Mouse (Mus musculus): ENCODE results near the gene Las1l. TPM values are rescaled to one million over a fixed set of nuclear protein-coding genes. Genes with fewer than 3 reads are reported as not detected.
"Not testable (repeated sequence)": the region's sequence is repeated elsewhere in the genome, so short reads cannot be mapped to it uniquely, and the experiment has no call there.

Gene Las1l
- 73.6 and 75.1 TPM in 2 replicates for polyA plus RNA-seq (2016; fragmentation: Nextera tagmentation; extraction: Ambion mirVana)

DNA sequence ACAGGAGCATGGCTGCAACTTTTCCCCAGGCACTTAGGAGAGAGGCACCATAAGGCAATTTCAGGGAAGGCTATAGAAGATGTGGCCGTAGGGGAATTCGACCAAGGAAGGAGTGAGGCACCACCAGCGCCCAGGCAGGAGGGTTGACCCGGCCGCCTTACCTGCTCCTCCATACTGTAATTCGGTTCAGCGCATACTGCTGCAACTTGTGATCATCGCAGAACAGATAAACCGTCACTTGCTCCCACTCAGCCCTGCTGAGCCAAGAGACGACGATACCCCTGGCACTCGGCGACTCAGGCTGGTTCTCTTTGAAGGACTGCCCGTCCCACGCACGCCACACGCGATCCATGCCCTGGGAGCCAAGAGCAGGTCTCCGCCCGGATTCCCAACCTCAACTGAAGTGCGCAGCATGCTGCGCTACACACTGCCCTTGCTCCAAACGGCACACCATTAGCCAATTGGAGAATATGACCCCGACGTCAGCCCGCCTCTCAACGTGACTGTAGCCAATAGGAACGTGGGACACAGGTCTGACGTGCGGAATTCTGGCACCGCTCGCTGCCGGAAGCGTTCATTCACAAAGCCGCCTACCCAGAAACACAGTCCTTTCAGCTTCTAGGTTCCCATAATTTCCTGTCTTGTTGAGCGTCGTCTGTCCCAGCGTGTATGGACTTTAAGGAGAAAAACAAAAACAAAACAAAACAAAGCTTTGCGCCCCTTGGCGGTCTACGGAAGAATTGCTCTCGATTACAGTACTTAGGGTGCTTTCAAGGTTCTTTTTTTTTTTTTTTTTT is at the start of gene Las1l:
TSS of gene Las1l (minus strand) at position 466 of the 797 bp plus-strand sequence.
- peak within 1 kb of the TSS; percentile 60 for H3K4me2 ChIP-seq (replicated peaks)
- peak within 1 kb of the TSS; percentile 48 for H3K4me3 ChIP-seq
- no peaks in the 10 kb centered on the region for H3K27me3 ChIP-seq (replicated peaks)
- H3K9ac ChIP-seq: peak within 1 kb of the TSS; percentile 48; the same call in 1 of the 2 replicates
- no peaks in the 10 kb centered on the region for H3K36me3 ChIP-seq
- 16% methylated on average over 42 of the region's 42 CpGs for WGBS
- peaks cover 3% of the 10 kb centered on the region; the same call in 1 of the 2 replicates for H3K4me1 ChIP-seq
- H3K9me3 ChIP-seq: no peaks in the 10 kb centered on the region
- ATAC-seq (ENCODE audit: low FRiP score, low read depth): peak; percentile 100
- no peak within 1 kb of the TSS for H3K27ac ChIP-seq

DNA sequence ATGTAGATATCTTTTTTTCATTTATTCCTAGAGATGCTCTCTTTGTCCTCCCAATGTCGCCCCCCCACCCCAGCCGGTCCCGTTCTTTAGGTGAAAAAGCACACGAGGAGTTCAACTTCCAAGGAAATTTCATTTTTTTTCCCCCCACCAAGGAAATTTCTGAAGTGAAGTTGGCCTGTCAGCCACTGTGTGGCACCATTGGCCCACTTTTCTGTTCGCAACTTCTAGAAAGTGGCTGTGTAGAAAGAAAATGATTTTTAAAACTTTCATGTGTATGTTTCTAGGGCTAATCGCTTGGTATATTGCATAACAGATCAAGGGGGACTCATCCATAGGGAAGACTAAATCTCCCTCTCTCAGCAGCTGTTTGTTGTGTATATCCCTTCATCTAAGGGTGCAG is 49.6 kb upstream of the Las1l start:
- Histone ChIP-seq H3K4me3 (no peak overlapping the region), H3K4me2 (replicated peaks) (no peak overlapping the region), H3K9ac (no peak overlapping the region), H3K27ac (no peak overlapping the region), H3K4me1 (no peaks in the 10 kb centered on the region), H3K27me3 (replicated peaks) (no peaks in the 10 kb centered on the region), H3K9me3 (no peaks in the 10 kb centered on the region), H3K36me3 (no peaks in the 10 kb centered on the region)
- no peak for ATAC-seq (ENCODE audit: low FRiP score, low read depth)
- 73% methylated on average over 6 of the region's 6 CpGs for WGBS

DNA sequence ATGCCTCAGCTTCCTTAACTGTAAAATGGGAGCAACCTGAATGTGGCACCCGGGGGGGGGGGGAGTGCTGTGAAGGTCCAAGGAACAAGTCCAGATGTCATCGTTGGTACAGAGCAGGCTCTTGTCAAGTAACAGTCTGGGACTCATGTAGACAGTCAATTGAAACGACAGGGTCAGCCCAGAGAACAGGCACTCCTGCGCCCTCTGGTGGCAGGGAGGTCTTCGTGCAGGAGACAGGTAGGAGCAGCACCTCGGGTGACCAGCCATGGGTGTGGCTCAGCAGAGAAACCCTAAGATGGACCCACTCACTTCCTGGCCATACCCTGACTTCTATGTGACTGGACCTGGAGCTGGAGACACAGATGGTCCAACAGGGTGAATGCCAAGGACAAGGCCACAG is 42.8 kb upstream of the Las1l start:
- no peak overlapping the region for H3K9ac ChIP-seq
- no peak overlapping the region for H3K4me3 ChIP-seq
- 76% methylated on average over 6 of the region's 6 CpGs for WGBS
- no peaks in the 10 kb centered on the region for H3K4me1 ChIP-seq
- H3K9me3 ChIP-seq: no peaks in the 10 kb centered on the region
- no peaks in the 10 kb centered on the region for H3K27me3 ChIP-seq (replicated peaks)
- H3K36me3 ChIP-seq: no peaks in the 10 kb centered on the region
- ATAC-seq (ENCODE audit: low FRiP score, low read depth): no peak
- H3K27ac ChIP-seq: no peak overlapping the region
- H3K4me2 ChIP-seq (replicated peaks): no peak overlapping the region

DNA sequence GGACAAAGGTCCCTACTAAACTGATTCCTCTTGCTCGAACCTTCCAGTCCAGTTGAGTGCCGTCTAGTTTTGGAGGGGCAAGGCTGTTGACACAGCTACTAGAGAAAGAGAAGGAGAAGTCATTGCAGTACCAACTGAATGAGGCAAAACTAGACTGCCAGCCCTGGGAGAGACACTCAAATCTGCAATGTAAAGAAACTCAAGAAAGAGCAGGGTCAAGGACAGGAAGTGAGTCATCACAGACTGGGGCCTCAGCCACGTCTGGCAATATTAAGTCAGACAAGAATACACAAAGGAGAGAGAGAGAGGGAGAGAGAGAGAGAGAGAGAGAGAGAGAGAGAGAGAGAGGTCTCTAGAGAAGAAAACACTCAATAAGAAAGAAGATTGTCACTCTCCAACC is 36.4 kb upstream of the Las1l start:
- Histone ChIP-seq H3K36me3 (no peaks in the 10 kb centered on the region), H3K9ac (no peak overlapping the region), H3K27me3 (replicated peaks) (no peaks in the 10 kb centered on the region), H3K4me3 (no peak overlapping the region), H3K27ac (no peak overlapping the region), H3K9me3 (no peaks in the 10 kb centered on the region), H3K4me1 (no peaks in the 10 kb centered on the region), H3K4me2 (replicated peaks) (no peak overlapping the region)
- 81% methylated on average over 3 of the region's 3 CpGs for WGBS
- no peak for ATAC-seq (ENCODE audit: low FRiP score, low read depth)

DNA sequence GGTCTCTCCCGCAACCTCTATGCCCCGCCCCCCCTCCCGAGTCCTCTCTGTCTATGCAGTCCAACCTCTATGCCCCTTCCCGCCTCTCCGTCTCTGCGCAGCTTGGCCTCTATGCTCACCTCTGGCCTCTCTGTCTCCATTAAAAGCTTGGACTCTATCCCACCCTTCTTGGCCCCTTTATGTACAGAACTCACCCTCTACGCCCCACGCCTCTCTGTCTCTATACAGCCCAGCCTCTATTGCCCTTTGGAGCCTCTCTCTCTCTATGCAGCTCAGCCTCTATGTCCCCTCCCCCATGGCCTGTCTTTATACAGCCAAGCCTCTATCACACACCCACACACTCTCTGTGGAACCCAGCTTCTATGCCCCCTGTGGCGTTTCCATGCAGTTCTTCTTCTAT is 13.2 kb upstream of the Las1l start:
- H3K27ac ChIP-seq: no peak overlapping the region
- 60% methylated on average over 9 of the region's 9 CpGs for WGBS

DNA sequence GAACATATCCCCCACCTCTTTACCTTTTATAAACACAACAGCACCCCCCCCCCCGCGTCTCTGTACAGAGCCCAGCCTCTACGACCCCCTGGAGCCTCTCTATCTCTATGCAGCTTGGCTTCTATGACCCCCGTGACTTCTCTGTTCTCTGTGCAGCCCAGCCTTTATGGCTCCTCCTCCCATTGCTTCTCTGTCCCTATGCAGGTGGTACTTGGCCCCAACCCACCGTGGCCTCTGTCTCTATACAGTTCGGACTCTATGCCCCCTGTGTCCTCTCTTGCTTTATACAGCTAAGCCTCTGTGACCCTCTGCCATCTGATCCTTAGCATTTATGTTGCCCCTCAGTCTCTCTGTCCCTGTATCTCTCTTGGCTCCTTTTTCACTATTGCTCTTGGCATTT is 12.4 kb upstream of the Las1l start:
- H3K36me3 ChIP-seq: no peaks in the 10 kb centered on the region
- H3K4me1 ChIP-seq: no peaks in the 10 kb centered on the region
- no peak overlapping the region for H3K9ac ChIP-seq
- H3K27ac ChIP-seq: no peak overlapping the region
- no peak; the same call in none of the 2 replicates for ATAC-seq (ENCODE audit: low FRiP score, low read depth)
- no peaks in the 10 kb centered on the region for H3K27me3 ChIP-seq (replicated peaks)
- H3K9me3 ChIP-seq: no peaks in the 10 kb centered on the region
- 22% methylated on average over 6 of the region's 6 CpGs for WGBS
- peak overlapping the region; percentile 58; the same call in 1 of the 2 replicates for H3K4me2 ChIP-seq (replicated peaks)
- H3K4me3 ChIP-seq: no peak overlapping the region

More for the DNA sequence above, 13.2 kb upstream of the Las1l start:
- Histone ChIP-seq H3K4me2 (replicated peaks) (no peak overlapping the region), H3K4me1 (no peaks in the 10 kb centered on the region), H3K9me3 (no peaks in the 10 kb centered on the region), H3K9ac (no peak overlapping the region), H3K36me3 (no peaks in the 10 kb centered on the region), H3K4me3 (no peak overlapping the region), H3K27me3 (replicated peaks) (no peaks in the 10 kb centered on the region)
- no peak for ATAC-seq (ENCODE audit: low FRiP score, low read depth)

DNA sequence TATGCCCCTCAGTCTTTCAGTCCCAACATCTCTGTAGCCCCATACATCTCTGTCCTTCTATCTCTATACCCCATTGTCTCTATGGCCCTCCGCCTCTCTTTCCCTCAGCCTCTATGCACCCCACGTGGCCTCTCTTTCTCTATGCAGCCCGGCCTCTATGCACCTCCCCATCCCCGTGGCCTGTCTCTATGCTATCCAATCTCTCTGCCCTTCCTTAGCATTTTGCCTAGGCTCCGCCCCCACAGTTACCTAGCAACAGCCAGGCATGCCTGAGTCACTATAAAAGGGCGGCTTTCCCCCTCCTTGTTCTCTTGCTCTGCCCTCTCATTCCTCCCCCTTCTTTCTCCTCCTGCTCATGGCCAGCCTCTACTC is 11.8 kb upstream of the Las1l start:
- peak overlapping the region; percentile 83 for H3K27ac ChIP-seq
- H3K27me3 ChIP-seq (replicated peaks): no peaks in the 10 kb centered on the region
- peak overlapping the region; percentile 58 for H3K4me2 ChIP-seq (replicated peaks)
- no peaks in the 10 kb centered on the region for H3K36me3 ChIP-seq
- H3K9ac ChIP-seq: peak overlapping the region; percentile 59
- ATAC-seq (ENCODE audit: low FRiP score, low read depth): peak; percentile 94
- no peaks in the 10 kb centered on the region for H3K4me1 ChIP-seq
- H3K9me3 ChIP-seq: no peaks in the 10 kb centered on the region
- WGBS: 20% methylated on average over 6 of the region's 6 CpGs
- H3K4me3 ChIP-seq: peak overlapping the region; percentile 33

DNA sequence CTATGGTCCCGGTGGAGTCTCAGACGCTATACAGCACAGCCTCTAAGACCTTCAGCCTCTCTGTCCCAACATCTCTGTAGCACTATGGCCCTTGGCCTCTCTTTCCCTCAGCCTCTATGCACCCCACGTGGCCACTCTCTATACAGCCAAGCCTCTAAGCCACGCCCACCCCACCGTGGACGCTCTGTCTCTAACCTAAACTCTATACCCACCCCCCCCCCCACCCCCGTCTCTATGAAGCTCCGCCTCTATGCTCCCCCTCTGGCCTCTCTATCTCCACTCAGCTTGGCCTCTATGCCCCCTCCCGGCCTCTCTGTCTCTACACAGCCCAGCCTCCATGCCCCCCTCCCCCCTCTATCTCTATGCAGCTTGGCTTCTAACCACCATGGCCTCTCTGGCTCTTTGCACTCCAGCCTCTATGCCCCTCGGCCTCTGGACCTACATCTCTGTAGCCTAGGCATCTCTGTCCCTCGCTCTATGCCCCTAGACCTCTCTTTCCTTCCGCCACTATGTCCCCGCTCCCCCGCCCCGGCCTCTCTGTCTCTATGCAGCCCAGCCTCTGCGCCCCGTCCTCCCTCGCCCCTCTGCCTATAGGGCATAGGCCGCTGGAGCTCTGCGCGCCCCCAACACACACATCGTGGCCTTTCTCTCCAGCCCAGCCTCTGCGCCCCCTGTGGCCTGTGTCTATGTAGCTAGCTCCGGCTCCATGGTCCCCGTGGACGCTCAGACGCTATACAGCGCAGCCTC is 11.3 kb upstream of the Las1l start:
- Histone ChIP-seq H3K27me3 (replicated peaks) (no peaks in the 10 kb centered on the region), H3K9me3 (no peaks in the 10 kb centered on the region), H3K9ac (peak overlapping the region; percentile 59), H3K27ac (peak overlapping the region; percentile 83), H3K4me2 (replicated peaks) (peak overlapping the region; percentile 58), H3K4me3 (peak overlapping the region; percentile 33), H3K4me1 (no peaks in the 10 kb centered on the region), H3K36me3 (no peaks in the 10 kb centered on the region)
- 28% methylated on average over 27 of the region's 28 CpGs for WGBS
- peak; percentile 83 for ATAC-seq (ENCODE audit: low FRiP score, low read depth)

DNA sequence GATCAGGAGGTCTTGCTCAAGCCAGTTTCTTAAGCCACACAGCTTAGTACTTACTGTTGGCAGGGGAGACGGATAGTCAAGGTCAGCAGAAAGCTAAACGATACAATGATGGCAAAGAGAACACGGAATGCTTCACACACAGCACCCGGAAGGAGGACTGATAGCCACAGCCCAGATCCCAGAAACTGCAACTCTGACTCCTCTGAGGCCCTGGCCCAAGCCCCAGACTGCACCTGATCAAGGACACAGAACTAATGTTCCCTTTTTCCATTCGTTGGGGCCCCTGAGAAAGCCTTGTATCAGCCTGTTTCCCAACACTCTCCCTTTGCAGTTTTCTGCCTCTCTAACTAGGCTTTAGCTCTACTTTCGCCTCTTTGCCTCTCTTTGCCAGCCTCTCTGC is 8.3 kb upstream of the Las1l start:
- no peak overlapping the region for H3K4me3 ChIP-seq
- H3K4me2 ChIP-seq (replicated peaks): no peak overlapping the region
- H3K4me1 ChIP-seq: no peaks in the 10 kb centered on the region
- H3K36me3 ChIP-seq: no peaks in the 10 kb centered on the region
- H3K9me3 ChIP-seq: no peaks in the 10 kb centered on the region
- H3K27ac ChIP-seq: no peak overlapping the region
- WGBS: 79% methylated on average over 6 of the region's 6 CpGs
- H3K9ac ChIP-seq: no peak overlapping the region
- H3K27me3 ChIP-seq (replicated peaks): no peaks in the 10 kb centered on the region
- no peak for ATAC-seq (ENCODE audit: low FRiP score, low read depth)

DNA sequence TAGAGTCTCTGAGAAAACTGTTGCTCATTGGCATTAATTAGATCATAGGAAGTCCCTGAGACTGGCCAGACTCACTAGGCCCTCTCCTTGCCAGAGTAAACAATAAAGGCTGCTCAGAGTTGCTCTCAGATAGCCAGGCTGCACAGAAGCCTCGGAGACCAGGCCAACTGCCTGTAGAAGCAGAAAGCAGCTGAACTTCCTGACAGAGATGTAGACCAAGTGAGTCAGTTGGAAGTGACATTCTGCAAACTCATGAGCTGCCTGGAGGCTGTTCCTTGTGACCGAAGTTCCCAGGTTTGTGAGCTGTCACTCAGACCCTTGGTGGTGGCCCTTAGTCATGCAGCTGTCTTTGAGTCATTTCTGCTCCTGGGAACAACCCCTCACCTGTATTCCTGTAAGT is 6.6 kb upstream of the Las1l start:
- no peak overlapping the region for H3K9ac ChIP-seq
- H3K27me3 ChIP-seq (replicated peaks): no peaks in the 10 kb centered on the region
- no peak overlapping the region for H3K4me2 ChIP-seq (replicated peaks)
- H3K9me3 ChIP-seq: no peaks in the 10 kb centered on the region
- H3K27ac ChIP-seq: no peak overlapping the region
- no peaks in the 10 kb centered on the region for H3K4me1 ChIP-seq
- no peak for ATAC-seq (ENCODE audit: low FRiP score, low read depth)
- H3K4me3 ChIP-seq: no peak overlapping the region
- WGBS: 98% methylated on average over 2 of the region's 2 CpGs
- H3K36me3 ChIP-seq: no peaks in the 10 kb centered on the region

DNA sequence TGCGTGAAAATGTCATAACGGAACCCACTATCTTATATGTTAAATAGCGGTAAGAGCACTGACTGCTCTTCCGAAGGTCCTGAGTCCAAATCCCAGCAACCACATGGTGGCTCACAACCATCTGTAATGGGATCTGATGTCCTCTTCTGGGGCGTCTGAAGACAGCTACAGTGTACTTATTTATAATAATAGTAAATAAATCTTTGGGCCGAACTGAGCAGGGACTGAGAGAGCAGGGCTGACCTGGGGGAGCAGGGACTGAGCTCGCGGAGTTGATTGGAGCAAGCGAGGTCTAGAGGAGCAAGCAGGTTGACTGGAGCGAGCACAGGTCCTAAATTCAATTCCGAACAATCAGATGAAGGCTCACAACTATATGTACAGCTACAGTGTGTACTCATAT is 699 bp upstream of the Las1l start:
- not testable (repeated sequence) for H3K9me3 ChIP-seq; H3K27ac ChIP-seq; H3K4me1 ChIP-seq; H3K9ac ChIP-seq; H3K27me3 ChIP-seq (replicated peaks); H3K36me3 ChIP-seq
- ATAC-seq (ENCODE audit: low FRiP score, low read depth): peak; percentile 32
- Histone ChIP-seq H3K4me3 (peak overlapping the region; percentile 11; the same call in 1 of the 2 replicates), H3K4me2 (replicated peaks) (peak overlapping the region; percentile 52)
- WGBS: 51% methylated on average over 11 of the region's 11 CpGs

DNA sequence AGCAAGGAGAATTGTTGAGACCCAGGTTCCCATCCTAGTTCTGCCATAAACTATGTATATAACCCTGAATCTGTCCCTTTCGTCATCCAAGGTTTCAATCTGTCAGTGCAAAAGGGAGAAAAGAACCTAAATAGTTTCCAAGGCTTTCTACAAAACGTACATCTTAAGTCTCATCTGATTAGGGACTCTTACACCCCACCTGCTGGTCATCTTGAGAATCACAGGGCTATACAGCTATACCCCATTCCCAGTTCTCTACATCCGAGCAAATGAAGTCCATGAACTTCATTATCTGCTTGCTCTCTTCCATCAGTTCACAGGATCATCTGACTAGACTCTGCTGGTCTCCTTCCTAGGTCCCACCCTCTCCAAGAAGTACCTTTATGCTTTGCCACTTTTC is 6.0 kb downstream of the Las1l start:
- H3K36me3 ChIP-seq: peaks cover 4% of the 10 kb centered on the region; the same call in 1 of the 2 replicates
- WGBS: 52% methylated on average over 3 of the region's 3 CpGs
- H3K9me3 ChIP-seq: no peaks in the 10 kb centered on the region
- no peak overlapping the region for H3K4me2 ChIP-seq (replicated peaks)
- H3K9ac ChIP-seq: no peak overlapping the region
- H3K27ac ChIP-seq: no peak overlapping the region
- H3K4me1 ChIP-seq: peaks cover 2% of the 10 kb centered on the region; the same call in 1 of the 2 replicates
- ATAC-seq (ENCODE audit: low FRiP score, low read depth): no peak
- H3K27me3 ChIP-seq (replicated peaks): no peaks in the 10 kb centered on the region
- H3K4me3 ChIP-seq: no peak overlapping the region
